Mouse (Mus musculus) 3134 (cell line): Measurements from ENCODE around the gene Elmod3.

Experiments
- DNase-seq: peaks from one replicate; pipeline ENCODE4 v3.0.0-alpha.2; 2011; ENCODE audit warnings: low spot score; ENCODE audit not compliant: insufficient read length; ENCODE audit errors: extremely low read depth

Elmod3 gene

DNA sequence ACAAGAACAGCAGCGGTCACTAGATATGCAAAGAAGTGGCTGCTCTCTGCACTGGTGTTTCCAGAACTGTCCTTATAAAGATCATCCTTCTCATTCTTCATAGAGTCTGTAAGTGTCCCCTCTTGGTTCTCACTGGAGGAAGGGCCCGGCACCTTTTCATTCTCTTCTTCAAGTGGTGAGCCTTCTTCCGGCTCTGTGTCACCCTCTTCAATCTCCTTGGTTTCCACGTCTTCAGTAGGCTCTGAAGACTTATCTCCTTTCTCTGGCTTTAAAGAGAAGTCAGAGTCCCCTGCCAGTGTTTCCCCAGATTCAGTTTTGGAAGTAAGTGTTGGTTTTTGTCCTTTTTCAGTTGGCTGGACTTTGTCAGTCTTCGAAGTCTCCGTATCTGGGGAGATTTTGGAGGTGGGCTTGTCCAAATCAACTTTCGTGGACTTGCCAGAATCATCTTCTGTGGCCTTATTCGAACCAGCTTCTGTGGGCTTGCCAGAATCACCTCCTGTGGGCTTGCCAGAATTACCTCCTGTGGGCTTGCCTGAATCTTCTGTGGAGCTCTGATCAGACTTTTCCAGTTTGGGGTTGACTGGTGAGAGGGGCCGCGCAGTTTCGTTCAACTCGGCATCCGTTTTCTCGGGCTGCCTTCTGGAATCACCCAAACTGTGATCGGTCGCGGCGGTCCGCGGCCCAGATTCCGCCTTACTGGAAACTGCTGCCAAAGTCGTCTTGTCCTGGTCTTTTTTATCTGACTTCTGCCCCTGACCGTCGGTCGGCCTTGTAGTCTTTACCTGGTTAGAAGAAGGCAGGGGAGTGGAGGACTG is 17.6 kb upstream of the Elmod3 start:
- no peak for DNase-seq

DNA sequence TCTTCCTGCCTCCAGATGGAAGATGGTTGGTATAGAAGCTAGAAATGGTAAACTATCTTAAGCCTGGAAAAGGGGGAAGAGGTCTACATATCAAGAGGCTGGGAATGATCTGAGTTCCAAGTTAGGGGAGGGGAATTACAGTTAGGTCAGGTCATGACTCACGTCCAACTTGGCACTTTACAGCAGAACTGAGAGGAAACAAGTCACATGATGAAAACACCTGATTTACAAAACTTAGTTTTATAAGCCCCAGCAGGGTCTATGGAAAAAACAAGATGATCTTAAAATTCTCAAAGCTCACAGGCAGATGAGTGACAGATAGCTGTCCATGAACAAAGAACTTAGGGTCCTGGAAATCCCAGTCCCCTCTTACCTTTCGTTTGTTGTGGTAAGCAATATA is 16.9 kb upstream of the Elmod3 start:
- DNase-seq: no peak

DNA sequence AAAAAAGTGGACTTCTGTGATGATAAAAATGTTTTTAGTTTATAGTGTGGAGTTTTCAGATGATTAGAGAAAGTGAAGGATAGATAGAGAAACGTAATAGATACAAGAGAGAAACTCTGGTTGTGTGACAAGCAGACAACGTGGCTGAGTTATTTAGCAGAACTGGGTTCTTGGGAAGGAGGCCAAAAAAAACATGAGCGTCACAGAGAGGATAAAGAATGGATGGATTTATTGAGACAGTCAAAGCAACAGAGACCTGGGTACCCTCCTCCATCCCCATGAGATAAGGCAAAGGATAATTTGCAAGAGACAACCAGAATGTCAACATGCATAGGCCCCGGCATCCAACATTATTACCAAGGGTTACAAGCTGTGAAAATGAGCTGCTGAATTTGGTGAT is 12.0 kb upstream of the Elmod3 start:
- no peak for DNase-seq

- no peak for DNase-seq
These were observed 10.5 kb upstream of the Elmod3 start for GRCm38 (mm10) chr6:72608662-72609184.

DNA sequence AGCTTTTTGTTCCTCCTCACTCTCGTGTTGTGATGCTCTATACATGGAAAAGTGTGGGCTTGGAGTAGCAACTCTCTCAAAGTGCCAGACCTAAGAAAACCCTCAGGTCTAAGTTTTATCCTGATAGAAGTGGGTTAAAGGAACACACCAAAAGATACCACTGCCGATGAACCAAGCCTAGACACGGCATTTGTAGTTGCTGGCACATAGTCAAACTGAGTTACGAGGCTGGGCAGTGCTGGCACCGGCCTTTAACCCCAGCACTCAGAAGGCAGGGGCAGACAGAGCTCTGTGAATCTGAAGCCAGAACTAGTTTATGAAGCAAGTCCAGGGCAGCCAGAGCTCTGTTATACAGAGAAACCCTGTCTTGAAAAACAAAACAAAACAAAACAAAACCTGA is 9.5 kb upstream of the Elmod3 start:
- DNase-seq: no peak

DNA sequence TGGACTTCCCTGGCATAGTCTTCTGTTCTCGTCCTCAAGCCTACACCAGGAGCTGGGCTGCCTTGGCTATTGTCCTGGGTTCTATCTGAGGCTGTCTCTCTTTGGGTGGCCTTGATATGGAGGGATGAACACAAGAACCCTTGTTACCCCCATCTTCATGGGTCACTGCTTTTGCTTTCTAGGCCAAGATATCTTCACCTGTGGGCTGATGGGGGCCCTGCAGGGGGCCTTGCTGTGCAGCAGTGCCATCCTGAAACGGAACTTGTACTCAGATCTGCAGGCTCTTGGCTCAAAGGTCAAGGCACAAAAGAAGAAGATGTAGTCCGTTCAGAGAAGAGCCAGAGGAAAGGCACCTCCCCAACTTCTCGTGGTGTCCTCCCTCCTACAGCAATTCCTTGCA is 8.8 kb upstream of the Elmod3 start:
- DNase-seq: no peak

DNA sequence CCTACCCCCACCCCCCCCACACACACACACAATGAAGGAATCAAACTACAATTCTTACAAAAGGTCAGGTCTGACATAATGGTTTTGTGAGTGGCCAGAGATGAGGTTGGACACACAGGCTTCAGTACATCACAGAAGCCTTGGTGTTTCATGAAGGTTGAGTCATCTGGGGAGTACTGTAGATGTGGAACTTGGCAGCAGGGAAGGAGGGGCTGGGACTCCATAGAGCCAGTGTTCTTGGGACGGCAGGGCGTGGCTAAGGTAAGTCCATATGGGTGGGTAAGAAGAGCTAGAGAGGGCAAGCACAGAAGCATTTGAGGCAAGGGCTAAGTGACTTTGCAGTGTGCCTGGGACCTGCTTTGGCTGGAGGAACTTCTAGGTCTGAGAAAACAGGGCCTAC is 5.9 kb upstream of the Elmod3 start:
- DNase-seq: no peak

GRCm38 (mm10) chr6:72601732-72602131 is 3.5 kb upstream of the Elmod3 start:
- peak; percentile 43 for DNase-seq

DNA sequence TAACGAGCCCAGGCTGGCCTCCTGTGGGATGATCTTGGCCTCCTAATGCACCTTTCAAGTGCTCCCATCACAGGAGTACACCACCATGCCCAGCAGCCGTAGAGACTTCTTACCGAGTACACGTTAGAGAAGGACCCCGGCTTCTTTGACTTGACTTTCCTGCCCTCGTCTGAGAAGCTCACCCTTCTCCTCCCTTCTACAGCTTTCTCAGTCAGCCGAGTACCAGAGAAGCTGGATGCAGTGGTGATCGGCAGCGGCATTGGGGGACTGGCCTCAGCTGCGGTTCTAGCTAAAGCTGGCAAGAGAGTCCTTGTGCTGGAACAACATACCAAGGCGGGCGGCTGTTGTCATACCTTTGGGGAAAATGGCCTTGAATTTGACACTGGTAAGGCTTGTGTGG is 2.6 kb upstream of the Elmod3 start:
- no peak for DNase-seq

- DNase-seq: no peak
These were observed 2.0 kb upstream of the Elmod3 start for GRCm38 (mm10) chr6:72600216-72600615.

DNA sequence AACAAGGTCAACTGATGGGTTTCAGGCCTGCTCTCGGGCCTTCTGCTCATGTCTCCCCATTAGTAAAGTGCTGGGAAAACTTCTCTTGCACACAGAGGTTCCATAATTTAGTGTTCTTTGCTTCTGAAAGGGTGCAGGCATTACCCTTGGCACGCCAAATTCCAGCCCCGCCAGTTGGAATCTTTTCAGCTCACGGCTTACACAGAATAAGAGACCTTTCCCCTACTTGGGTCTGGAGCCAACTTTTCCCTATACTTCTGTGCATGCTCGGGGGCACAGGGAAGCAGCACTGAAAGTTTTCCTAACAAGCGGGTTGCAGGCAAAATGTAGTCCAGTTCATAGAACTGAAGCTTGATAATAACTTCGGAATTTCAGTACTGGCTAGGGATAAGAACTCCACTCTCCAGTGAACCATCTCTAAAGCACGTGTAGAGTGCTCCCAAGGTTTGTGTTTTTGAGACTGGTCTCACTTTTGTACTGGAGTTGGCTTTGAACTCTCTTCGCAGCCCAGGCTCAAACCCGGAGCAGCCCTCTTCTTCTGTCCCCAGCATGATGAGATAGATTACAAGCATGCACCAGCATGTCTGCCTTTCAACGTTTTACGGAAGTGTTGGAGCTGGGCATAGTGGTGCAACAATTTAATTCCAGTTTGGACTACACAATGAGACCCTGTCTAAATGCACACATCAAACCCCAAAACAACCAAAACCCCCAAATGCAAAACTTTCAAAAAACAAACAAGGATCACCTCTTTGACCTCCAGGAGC is 761 bp upstream of the Elmod3 start:
- DNase-seq: no peak

- no peak for DNase-seq
These were observed 934 bp downstream of the Elmod3 start for GRCm38 (mm10) chr6:72597083-72597874.

GRCm38 (mm10) chr6:72593914-72594313 is 4.3 kb downstream of the Elmod3 start:
- DNase-seq: no peak

DNA sequence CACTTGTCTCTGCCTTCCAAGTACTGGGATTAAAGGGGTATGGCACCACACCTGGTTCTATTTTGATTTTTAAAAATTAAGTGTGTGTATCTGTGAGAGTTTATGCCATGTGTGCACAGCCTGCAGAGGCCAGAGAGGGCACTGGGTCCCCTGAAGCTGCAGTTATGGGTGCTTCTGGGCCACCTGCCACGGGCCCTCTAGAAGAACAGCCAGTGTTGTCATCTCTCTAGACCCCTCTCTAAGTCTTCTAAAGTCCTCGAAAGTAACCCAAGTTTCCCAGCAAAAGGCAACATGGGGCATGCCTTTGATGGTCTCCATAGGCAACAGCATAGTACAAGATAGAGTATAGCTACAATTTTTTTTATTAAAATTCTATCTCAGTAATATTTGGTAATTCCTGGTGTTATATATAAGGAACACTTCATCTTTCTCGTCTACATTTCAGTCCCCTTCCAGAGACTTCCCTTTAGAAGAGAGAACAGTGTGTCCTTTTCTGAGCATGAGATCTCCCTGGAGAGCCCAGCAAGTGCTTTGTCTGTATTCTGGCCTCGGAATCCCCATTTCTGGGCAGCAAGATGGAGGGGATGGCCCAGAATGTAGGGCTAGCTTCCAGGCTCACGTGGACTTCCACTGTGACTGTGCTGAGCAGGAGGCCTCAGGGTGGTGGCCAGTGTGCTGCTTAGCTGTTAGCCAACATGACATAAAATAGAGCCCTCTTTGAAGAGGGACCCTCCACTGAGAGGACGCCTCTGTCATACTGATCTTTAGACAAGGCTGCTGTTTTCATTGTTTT is 5.0 kb downstream of the Elmod3 start:
- no peak for DNase-seq

- no peak for DNase-seq
These were observed 8.1 kb downstream of the Elmod3 start for GRCm38 (mm10) chr6:72590111-72590510.

DNA sequence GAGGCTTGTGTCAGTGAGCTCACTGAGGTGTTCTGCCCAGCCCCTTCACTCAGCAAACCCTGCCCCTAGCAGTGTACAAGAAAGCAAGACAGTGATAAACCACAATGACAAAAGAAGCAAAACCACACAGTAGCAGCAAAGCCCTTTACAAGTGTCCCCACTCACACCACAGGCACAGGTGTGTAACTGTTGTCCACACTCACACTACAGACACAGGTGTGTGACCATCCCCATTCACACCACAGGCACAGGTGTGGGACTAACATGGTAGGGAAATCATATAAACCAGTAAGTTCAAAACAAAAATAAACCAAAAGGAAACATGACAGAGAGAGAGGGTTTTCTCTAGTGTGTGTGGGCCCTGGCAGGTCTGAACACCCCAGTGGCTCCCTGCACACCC is 9.9 kb downstream of the Elmod3 start:
- no peak for DNase-seq

- DNase-seq: no peak
These were observed 11.5 kb downstream of the Elmod3 start for GRCm38 (mm10) chr6:72586701-72587100.

GRCm38 (mm10) chr6:72584154-72584553 is 14.1 kb downstream of the Elmod3 start:
- no peak for DNase-seq

- DNase-seq: no peak
These were observed 14.9 kb downstream of the Elmod3 start for GRCm38 (mm10) chr6:72583211-72583839.
